8 mouse cellular contexts compared by ENCODE assay signal in genomic region chr6:92269019-92269418, GRCm38 (mm10). TPM values are rescaled to one million over a fixed set of nuclear protein-coding genes. Genes with fewer than 3 reads are reported as not detected.
A peak's percentile ranks its signal among the peaks of the same experiment; 100 is the strongest.
DNase-seq lines count a peak whose midpoint lies in the region; ATAC-seq lines count a peak whose summit lies in the region.

No protein-coding gene starts in this region.

- no peak overlapping the region for H3K4me2 ChIP-seq in neural tube, embryonic 11.5 days (ENCODE audit: low read depth)

- H3K9ac ChIP-seq in neural tube, embryonic 11.5 days (ENCODE audit: low read length): no peak overlapping the region

- H3K4me3 ChIP-seq in neural tube, embryonic 11.5 days (ENCODE audit: low read depth, low read length): no peak overlapping the region

- DNase-seq in A20 (ENCODE audit: low read depth, low spot score): peak; percentile 60
- peak; percentile 23 for DNase-seq in T-cell, adult 2 months (ENCODE audit: low spot score)
- DNase-seq in cerebellum, postnatal 10 days: peak; percentile 82 to 84
- peak; percentile 60 for DNase-seq in gastrocnemius, adult 18-20 months (ENCODE audit: low spot score)
- peak; percentile 77 for DNase-seq in kidney, adult 18-20 months
- peak; percentile 47 to 72 for DNase-seq in left cerebral cortex, postnatal 36 days (ENCODE audit: low spot score in 2 of 2)
- DNase-seq in neural tube, embryonic 11.5 days (ENCODE audit: low spot score): peak; percentile 83
- peak; percentile 49 for DNase-seq in thymus, postnatal 0 days (ENCODE audit: low spot score)

- H3K27me3 ChIP-seq in neural tube, embryonic 11.5 days (ENCODE audit: control insufficient read depth, insufficient read depth, low read length): no peaks in the 10 kb centered on the region

- 14% methylated on average over 4 of the region's 4 CpGs for WGBS in neural tube, embryonic 11.5 days

- H3K4me1 ChIP-seq in neural tube, embryonic 11.5 days (ENCODE audit: control insufficient read depth, insufficient read depth, low read length): no peaks in the 10 kb centered on the region

- H3K36me3 ChIP-seq in neural tube, embryonic 11.5 days (ENCODE audit: control insufficient read depth, insufficient read depth, low read length): no peaks in the 10 kb centered on the region

- no peaks in the 10 kb centered on the region for H3K9me3 ChIP-seq in neural tube, embryonic 11.5 days (ENCODE audit: control insufficient read depth, low read length)

- ATAC-seq in neural tube, embryonic 11.5 days (ENCODE audit: insufficient read depth, low FRiP score, low TSS enrichment): no peak

- intact Hi-C loops in left cerebral cortex, postnatal 36 days (cut with DNase I): loop anchor here (1.0 kb wide), 1 partner anchor 50 kb away; no protein-coding TSS in a partner anchor

- H3K27ac ChIP-seq in neural tube, embryonic 11.5 days (ENCODE audit: low read depth, low read length): no peak overlapping the region

RNA-seq across cellular contexts. Expression of gene Trh, which starts 24.6 kb away (rescaled TPM):
- not detected for total RNA-seq in gastrocnemius, adult 18-20 months (2021)
- 1 to 10 TPM; 1.9 to 9.9 TPM for total RNA-seq in left cerebral cortex, postnatal 36 days (2021)
- polyA plus RNA-seq in neural tube, embryonic 11.5 days (2014; fragmentation: Nextera tagmentation; extraction: Ambion mirVana): 0.16 TPM in 1 of 2 replicates, not detected in the other
- polyA plus RNA-seq in thymus, postnatal 0 days (2015; fragmentation: Nextera tagmentation; extraction: Ambion mirVana): 0.48 and 0.51 TPM in 2 replicates

RNA-seq across cellular contexts. Expression of gene Rbsn, which starts 54.3 kb away (rescaled TPM):
- 10 to 100 TPM in 1 of 2 experiments, 1 to 10 TPM in 1; 9.8 to 10.9 TPM for total RNA-seq in gastrocnemius, adult 18-20 months (2021)
- total RNA-seq in left cerebral cortex, postnatal 36 days (2021): 10 to 100 TPM; 40.3 to 46.8 TPM
- 19.1 and 21.4 TPM in 2 replicates for polyA plus RNA-seq in neural tube, embryonic 11.5 days (2014; fragmentation: Nextera tagmentation; extraction: Ambion mirVana)
- 13.0 and 14.6 TPM in 2 replicates for polyA plus RNA-seq in thymus, postnatal 0 days (2015; fragmentation: Nextera tagmentation; extraction: Ambion mirVana)

Comparison
In these comparisons a context has a peak if more than half of its experiments do, and no peak if none do; other contexts are left out.
1. DNase-seq: peak in every context shown above with its lines; median percentile 83 in cerebellum, postnatal 10 days; 83 in neural tube, embryonic 11.5 days; 77 in kidney, adult 18-20 months; 60 in A20; 60 in gastrocnemius, adult 18-20 months; 60 in left cerebral cortex, postnatal 36 days; 49 in thymus, postnatal 0 days; 23 in T-cell, adult 2 months.